Mouse (Mus musculus): ENCODE results near the gene Plekhg5. TPM values are rescaled to one million over a fixed set of nuclear protein-coding genes. Genes with fewer than 3 reads are reported as not detected.
A peak's percentile ranks its signal among the peaks of the same experiment; 100 is the strongest.

Plekhg5 gene
- total and polyA plus RNA-seq, 2 experiments from 2014 or later, result 12.8 to 18.6 TPM

DNA sequence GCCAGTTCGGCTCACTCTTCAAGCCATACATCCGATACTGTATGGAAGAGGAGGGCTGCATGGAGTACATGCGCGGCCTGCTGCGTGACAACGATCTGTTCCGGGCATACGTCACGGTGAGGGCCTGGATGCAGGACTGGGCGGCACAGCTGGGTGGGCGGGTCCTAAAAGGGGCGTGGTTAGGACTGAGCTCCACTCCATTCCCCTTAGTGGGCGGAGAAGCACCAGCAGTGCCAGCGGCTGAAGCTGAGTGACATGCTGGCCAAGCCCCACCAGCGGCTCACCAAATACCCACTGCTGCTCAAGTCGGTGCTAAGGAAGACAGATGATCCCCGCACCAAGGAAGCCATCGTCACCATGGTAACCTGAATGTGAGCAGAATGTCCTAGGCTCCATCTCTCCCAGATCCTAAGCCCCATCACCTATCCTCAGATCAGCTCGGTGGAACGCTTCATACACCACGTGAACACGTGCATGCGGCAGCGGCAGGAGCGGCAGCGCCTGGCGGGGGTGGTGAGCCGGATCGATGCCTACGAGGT lies 35.7 kb downstream of the Plekhg5 start:
- DNase-seq, result peak; percentile 81
- no peaks in the 10 kb centered on the region for H3K27me3 ChIP-seq (ENCODE audit: insufficient read depth, low read length)
- WGBS, result 11% methylated on average over 30 of the region's 30 CpGs
- H3K4me1 ChIP-seq (ENCODE audit: insufficient read depth), result peaks cover 13% of the 10 kb centered on the region
- TF ChIP-seq CTCF (IDR thresholded peaks at IDR 0.05; ENCODE audit: low read depth), result no peak
- H3K9ac ChIP-seq, result peak overlapping the region; percentile 39; the same call in 1 of the 2 replicates
- peak overlapping the region; percentile 53 for H3K4me2 ChIP-seq (ENCODE audit: low read depth)
- peak; percentile 89 for ATAC-seq
- peak overlapping the region; percentile 35; the same call in 1 of the 2 replicates for H3K27ac ChIP-seq (ENCODE audit: low read depth, low read length)
- H3K9me3 ChIP-seq (ENCODE audit: low read length), result no peaks in the 10 kb centered on the region
- H3K36me3 ChIP-seq (ENCODE audit: insufficient read depth), result peaks cover 31% of the 10 kb centered on the region
- peak overlapping the region; percentile 30 for H3K4me3 ChIP-seq (ENCODE audit: low read depth, low read length)

- DNase-seq (no peak), ATAC-seq (no peak)
- Histone ChIP-seq H3K27ac (ENCODE audit: low read depth, low read length) (no peak overlapping the region), H3K27me3 (ENCODE audit: insufficient read depth, low read length) (no peaks in the 10 kb centered on the region), H3K36me3 (ENCODE audit: insufficient read depth) (peaks cover 30% of the 10 kb centered on the region), H3K9me3 (ENCODE audit: low read length) (no peaks in the 10 kb centered on the region), H3K4me1 (ENCODE audit: insufficient read depth) (peaks cover 13% of the 10 kb centered on the region), H3K4me2 (ENCODE audit: low read depth) (peak overlapping the region; percentile 53), H3K4me3 (ENCODE audit: low read depth, low read length) (no peak overlapping the region; the same call in 1 of the 2 replicates), H3K9ac (no peak overlapping the region)
- TF ChIP-seq CTCF (IDR thresholded peaks at IDR 0.05; ENCODE audit: low read depth), result no peak
- WGBS, result 89% methylated on average over 5 of the region's 5 CpGs
Observed at GRCm38 (mm10) chr4:152108673-152109072, 36.4 kb downstream of the Plekhg5 start.

DNA sequence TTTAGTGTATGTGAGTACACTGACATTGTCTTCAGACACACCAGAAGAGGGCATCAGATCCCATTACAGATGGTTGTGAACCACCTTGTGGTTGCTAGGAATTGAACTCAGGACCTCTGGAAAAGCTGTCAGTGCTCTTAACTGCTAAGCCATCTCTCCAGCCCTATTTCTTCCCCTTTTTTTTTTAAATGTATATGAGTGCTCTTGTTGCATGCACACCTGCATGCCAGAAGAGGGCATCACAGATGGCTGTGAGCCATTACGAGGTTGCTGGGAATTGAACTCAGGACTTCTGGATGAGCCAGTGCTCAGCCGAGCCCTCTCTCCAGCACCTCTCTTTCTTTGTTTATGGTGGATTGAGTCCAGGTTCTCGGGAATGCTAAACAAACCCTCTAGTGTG lies 37.2 kb downstream of the Plekhg5 start:
- Histone ChIP-seq H3K4me1 (ENCODE audit: insufficient read depth) (peaks cover 13% of the 10 kb centered on the region), H3K27me3 (ENCODE audit: insufficient read depth, low read length) (no peaks in the 10 kb centered on the region; the same call in 1 of the 2 replicates), H3K36me3 (ENCODE audit: insufficient read depth) (peaks cover 32% of the 10 kb centered on the region), H3K27ac (ENCODE audit: low read depth, low read length) (no peak overlapping the region), H3K4me3 (ENCODE audit: low read depth, low read length) (no peak overlapping the region), H3K9me3 (ENCODE audit: low read length) (no peaks in the 10 kb centered on the region), H3K9ac (no peak overlapping the region), H3K4me2 (ENCODE audit: low read depth) (no peak overlapping the region)
- ATAC-seq (no peak), DNase-seq (no peak)
- WGBS, result 77% methylated on average over 3 of the region's 3 CpGs
- TF ChIP-seq CTCF (IDR thresholded peaks at IDR 0.05; ENCODE audit: low read depth), result peak; percentile 6; the same call in 1 of the 2 replicates

- whole genome bisulfite sequencing, result 89% methylated on average over 4 of the region's 4 CpGs
- no peaks in the 10 kb centered on the region for H3K9me3 ChIP-seq (ENCODE audit: low read length)
- H3K36me3 ChIP-seq (ENCODE audit: insufficient read depth), result peaks cover 29% of the 10 kb centered on the region
- no peak overlapping the region for H3K4me2 ChIP-seq (ENCODE audit: low read depth)
- no peak overlapping the region for H3K27ac ChIP-seq (ENCODE audit: low read depth, low read length)
- H3K4me1 ChIP-seq (ENCODE audit: insufficient read depth), result peaks cover 13% of the 10 kb centered on the region
- no peak for TF ChIP-seq CTCF (IDR thresholded peaks at IDR 0.05; ENCODE audit: low read depth)
- DNase-seq (no peak), ATAC-seq (no peak)
- no peak overlapping the region for H3K4me3 ChIP-seq (ENCODE audit: low read depth, low read length)
- H3K27me3 ChIP-seq (ENCODE audit: insufficient read depth, low read length), result peaks cover 8% of the 10 kb centered on the region
- H3K9ac ChIP-seq, result no peak overlapping the region
Observed at GRCm38 (mm10) chr4:152110689-152111088, 38.4 kb downstream of the Plekhg5 start.

- DNase-seq (no peak), ATAC-seq (no peak)
- Histone ChIP-seq H3K4me1 (ENCODE audit: insufficient read depth) (peaks cover 13% of the 10 kb centered on the region), H3K9me3 (ENCODE audit: low read length) (no peaks in the 10 kb centered on the region), H3K4me3 (ENCODE audit: low read depth, low read length) (no peak overlapping the region), H3K27me3 (ENCODE audit: insufficient read depth, low read length) (peaks cover 24% of the 10 kb centered on the region), H3K4me2 (ENCODE audit: low read depth) (no peak overlapping the region), H3K36me3 (ENCODE audit: insufficient read depth) (peaks cover 29% of the 10 kb centered on the region), H3K9ac (no peak overlapping the region), H3K27ac (ENCODE audit: low read depth, low read length) (no peak overlapping the region)
- WGBS, result 84% methylated on average over 9 of the region's 9 CpGs
- TF ChIP-seq CTCF (IDR thresholded peaks at IDR 0.05; ENCODE audit: low read depth), result no peak
Observed at GRCm38 (mm10) chr4:152112329-152112728, 40.0 kb downstream of the Plekhg5 start.

GRCm38 (mm10) chr4:152114080-152114479 lies 41.8 kb downstream of the Plekhg5 start:
- Histone ChIP-seq H3K9me3 (ENCODE audit: low read length) (no peaks in the 10 kb centered on the region), H3K27ac (ENCODE audit: low read depth, low read length) (no peak overlapping the region), H3K4me2 (ENCODE audit: low read depth) (no peak overlapping the region), H3K4me1 (ENCODE audit: insufficient read depth) (no peaks in the 10 kb centered on the region), H3K36me3 (ENCODE audit: insufficient read depth) (peaks cover 29% of the 10 kb centered on the region), H3K27me3 (ENCODE audit: insufficient read depth, low read length) (peaks cover 40% of the 10 kb centered on the region), H3K4me3 (ENCODE audit: low read depth, low read length) (no peak overlapping the region), H3K9ac (no peak overlapping the region)
- no peak for TF ChIP-seq CTCF (IDR thresholded peaks at IDR 0.05; ENCODE audit: low read depth)
- DNase-seq (no peak), ATAC-seq (no peak)
- WGBS, result 67% methylated on average over 16 of the region's 16 CpGs

DNA sequence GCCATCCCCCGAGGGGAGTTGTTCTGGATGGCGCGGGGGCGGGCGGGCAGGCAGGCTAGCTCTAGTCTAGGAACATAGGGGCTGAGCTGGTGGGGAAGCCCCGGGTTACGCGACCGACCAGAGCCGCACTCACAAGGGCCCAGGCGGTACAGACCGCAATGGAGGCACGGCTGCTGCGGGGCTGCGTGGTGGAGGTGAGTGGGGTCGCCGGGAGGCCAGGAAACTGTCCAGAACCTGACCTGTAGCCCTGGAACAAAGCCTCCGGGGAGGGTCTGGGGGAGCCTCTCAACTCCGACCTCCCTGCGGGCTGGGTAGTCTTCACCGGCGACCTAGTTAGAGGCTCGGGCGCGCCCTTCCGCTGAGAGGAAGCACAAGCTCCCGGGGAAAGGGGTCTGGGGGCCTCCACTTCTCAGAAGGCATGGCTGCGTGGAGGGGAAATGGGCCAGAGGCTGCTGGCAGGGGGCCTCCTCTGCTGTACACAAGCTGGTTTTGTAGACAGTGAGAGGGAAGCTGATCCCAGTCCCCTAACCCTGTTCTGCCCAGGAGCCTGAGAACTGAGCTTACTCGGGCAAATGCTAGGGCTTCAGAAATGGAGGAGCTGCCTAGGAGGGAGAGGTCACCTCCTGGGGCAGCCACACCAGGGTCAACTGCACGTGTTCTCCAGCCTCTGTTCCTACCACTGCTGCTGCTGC lies 43.8 kb downstream of the Plekhg5 start, which contains the start of gene Tnfrsf25:
Gene Tnfrsf25, plus strand, starts transcription at position 14 of the 692 bp plus-strand sequence.
- ATAC-seq (peak; percentile 19; the same call in 1 of the 2 replicates), DNase-seq (no peak)
- H3K4me1 ChIP-seq (ENCODE audit: insufficient read depth), result peaks cover 11% of the 10 kb centered on the region; the same call in 1 of the 2 replicates
- no peak within 1 kb of the TSS for H3K27ac ChIP-seq (ENCODE audit: low read depth, low read length)
- no peak within 1 kb of the TSS for H3K9ac ChIP-seq
- H3K4me2 ChIP-seq (ENCODE audit: low read depth), result no peak within 1 kb of the TSS
- H3K9me3 ChIP-seq (ENCODE audit: low read length), result no peaks in the 10 kb centered on the region
- 7% methylated on average over 30 of the region's 30 CpGs for WGBS
- TF ChIP-seq CTCF (IDR thresholded peaks at IDR 0.05; ENCODE audit: low read depth), result no peak
- no peak within 1 kb of the TSS for H3K4me3 ChIP-seq (ENCODE audit: low read depth, low read length)
- peaks cover 24% of the 10 kb centered on the region for H3K36me3 ChIP-seq (ENCODE audit: insufficient read depth)
- H3K27me3 ChIP-seq (ENCODE audit: insufficient read depth, low read length), result peaks cover 60% of the 10 kb centered on the region
